Mouse (Mus musculus) thymus, adult 2 months (tissue): ENCODE data around the gene Xrcc1.

Source experiments
- CTCF ChIP-seq: fragments of 200-500 bp; IDR thresholded peaks from 2 replicates; pipeline ENCODE4 v1.5.1; 2012; ENCODE audit warnings: mild to moderate bottlenecking, control low read depth, low read length, moderate library complexity, borderline replicate concordance; ENCODE audit not compliant: control insufficient read depth, poor library complexity, insufficient read depth; ENCODE audit errors: extremely low read depth
- POLR2A ChIP-seq: fragments of 200-500 bp; IDR thresholded peaks from 2 replicates; pipeline ENCODE4 v1.6.1; 2012; ENCODE audit warnings: mild to moderate bottlenecking, low read length, control low read depth, moderate library complexity; ENCODE audit not compliant: control insufficient read depth, poor library complexity, insufficient read depth; ENCODE audit errors: extremely low read depth

GRCm38 (mm10) chr7:24537591-24537990 lies 8.5 kb upstream of the Xrcc1 start:
- no peak for TF ChIP-seq POLR2A
- no peak for TF ChIP-seq CTCF
